Mouse (Mus musculus) embryonic stem cell, embryonic (primary cell): ENCODE results near the gene Prss57.

Experiments
- CTCF ChIA-PET, 4 experiments: fragments of 300-600 bp in 2 of 4; fragments of 350-600 bp in 2 of 4; sonication (Branson Sonifier 250); formaldehyde crosslinking; loops; one replicate each; lab custom pipeline; 2022; ENCODE audit warnings: inconsistent platforms in 2 of 4; lab: Charles Lee
- POLR2A ChIA-PET, 4 experiments: fragments of 300-600 bp in 2 of 4; fragments of 350-600 bp in 2 of 4; sonication (Branson Sonifier 250); formaldehyde crosslinking; loops; one replicate each; lab custom pipeline; 2022; ENCODE audit warnings: antibody characterized with exemption in 4 of 4, inconsistent platforms in 1 of 4; lab: Charles Lee

The Prss57 gene

DNA sequence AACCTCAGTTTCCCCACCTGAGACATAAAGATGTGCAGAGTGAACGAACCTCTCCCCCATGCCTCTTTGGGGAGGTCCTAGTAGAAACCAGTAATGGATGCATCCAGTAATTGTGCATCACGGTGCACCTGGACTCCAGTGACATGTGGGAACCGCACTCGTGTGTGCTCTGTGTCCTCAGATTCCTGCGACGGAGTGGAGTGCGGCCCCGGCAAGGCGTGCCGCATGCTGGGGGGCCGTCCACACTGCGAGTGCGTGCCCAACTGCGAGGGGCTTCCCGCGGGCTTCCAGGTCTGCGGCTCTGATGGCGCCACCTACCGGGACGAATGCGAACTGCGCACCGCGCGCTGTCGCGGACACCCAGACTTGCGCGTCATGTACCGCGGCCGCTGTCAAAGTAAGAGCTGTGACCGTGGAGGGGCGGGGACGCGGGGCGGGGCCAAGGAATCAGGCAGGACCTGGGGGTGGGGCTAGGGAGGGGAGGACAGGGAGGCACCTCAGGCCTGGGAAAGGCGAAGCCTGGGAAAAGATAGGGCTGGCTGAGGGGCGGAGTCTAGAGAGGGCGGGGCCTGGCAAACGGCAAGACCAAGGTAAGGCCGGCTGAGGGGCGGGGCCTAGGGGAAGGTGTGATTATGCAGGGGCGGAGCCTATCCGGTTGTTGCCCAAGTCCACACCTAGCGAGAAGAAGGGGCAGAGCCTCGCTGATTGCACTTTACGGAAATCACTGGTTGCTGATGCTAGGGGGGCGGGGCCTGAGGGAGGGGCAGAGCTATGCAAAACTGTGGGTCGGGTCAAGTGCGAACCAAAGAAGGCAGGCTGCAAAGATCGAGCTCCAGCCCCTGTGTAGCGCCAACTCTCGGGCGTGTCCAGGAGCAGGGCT lies 10.7 kb downstream of the Prss57 start:
- CTCF ChIA-PET: interaction anchor here (0.5 to 3.3 kb wide), 129 partner anchors 8 to 1590 kb away, joined by 3 to 75 read pairs (median 4); partner anchors contain the start of genes Palm (in 4 of the 4), Bsg (in 3 of the 4), Rnf126 (in 3 of the 4) and Med16 (in 2 of the 4)
- POLR2A ChIA-PET: interaction anchor here in 3 of 4 experiments (0.5 to 2.3 kb wide), 108 partner anchors 9 to 1725 kb away, joined by 3 to 26 read pairs (median 4); partner anchors contain the start of genes Ptbp1 (in 3 of the 3), Rnf126 (in 3 of the 3), Bsg (in 2 of the 3) and Med16 (in 2 of the 3)

DNA sequence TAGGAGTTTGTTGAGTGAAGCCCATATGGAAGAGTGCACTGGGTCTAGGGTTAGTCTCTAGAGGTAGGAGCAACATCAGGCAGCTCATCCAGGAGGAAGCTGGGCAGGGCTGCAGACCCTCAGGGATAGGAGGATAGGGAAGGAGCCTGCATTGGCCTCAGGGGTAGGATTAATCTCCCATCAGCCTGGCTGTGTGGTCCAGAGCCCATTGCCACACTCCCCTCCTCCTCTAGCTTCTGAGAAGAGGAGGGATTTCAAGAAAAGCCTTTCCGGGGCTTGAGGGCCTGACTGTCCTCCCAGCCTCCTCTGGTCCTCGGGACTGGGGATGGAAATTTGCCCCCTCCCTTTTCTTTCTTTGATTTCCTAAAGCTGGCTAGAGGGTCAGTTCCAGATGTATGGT lies 11.6 kb downstream of the Prss57 start:
- ChIA-PET CTCF (interaction anchor here (1.0 to 2.4 kb wide), 10 partner anchors 9 to 106 kb away, joined by 3 to 58 read pairs (median 6); partner anchors contain the start of genes Misp (in 1 of the 4) and Rnf126 (in 1 of the 4)), POLR2A (interaction anchor here in 3 of 4 experiments (0.5 to 2.3 kb wide), 9 partner anchors 8 to 513 kb away, joined by 3 to 14 read pairs (median 8); partner anchors contain the start of genes Bsg (in 1 of the 3) and Rps15 (in 1 of the 3))

DNA sequence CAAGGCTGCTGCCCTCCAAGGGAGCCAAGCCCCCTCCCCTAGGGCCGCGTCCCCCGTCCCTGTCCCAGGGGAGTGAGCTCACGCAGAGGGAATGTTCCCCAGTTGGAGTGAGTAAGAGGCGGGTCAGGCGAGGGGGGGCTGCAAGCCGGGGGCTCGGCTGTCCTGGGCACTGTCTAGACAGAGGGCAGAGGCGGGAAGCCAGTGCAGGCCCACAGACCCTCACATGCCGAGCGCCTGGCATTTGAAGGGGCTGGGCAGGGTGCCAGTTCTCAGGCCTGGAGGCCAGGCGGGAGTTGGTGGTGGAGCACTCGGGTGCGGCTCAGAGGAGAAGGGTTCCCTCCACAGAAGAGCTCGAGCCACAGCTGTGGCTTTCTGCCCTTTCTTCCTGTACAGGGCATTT lies 12.8 kb downstream of the Prss57 start:
- CTCF ChIA-PET: interaction anchor here (0.5 to 1.8 kb wide), 17 partner anchors 8 to 1852 kb away, joined by 3 to 10 read pairs (median 4); partner anchors contain the start of genes Madcam1 (in 1 of the 4), Med16 (in 1 of the 4) and Wdr18 (in 1 of the 4)
- POLR2A ChIA-PET: interaction anchor here in 3 of 4 experiments (0.5 to 1.6 kb wide), 7 partner anchors 9 to 74 kb away, joined by 3 to 6 read pairs (median 4); partner anchors contain the start of gene Bsg (in 1 of the 3)

DNA sequence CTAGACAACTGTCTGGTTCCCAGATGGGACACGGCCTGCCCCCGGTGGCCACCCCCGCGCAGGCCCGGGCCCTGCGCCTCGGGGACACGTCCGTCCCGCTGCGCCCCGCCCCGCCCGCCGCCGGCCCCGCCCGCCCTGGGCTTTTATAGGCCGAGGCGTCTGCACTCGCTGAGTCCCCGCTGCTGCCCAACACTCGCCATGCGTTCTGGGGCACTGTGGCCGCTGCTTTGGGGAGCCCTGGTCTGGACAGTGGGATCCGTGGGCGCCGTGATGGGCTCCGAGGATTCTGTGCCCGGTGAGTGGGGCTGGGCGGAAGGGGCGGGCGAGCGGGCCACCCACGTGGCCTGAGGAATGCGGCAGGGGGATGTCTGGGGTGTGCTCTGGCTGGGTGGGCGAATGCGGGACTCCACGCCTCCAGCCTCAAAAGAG lies 13.6 kb downstream of the Prss57 start, which contains the start of gene Fstl3:
TSS of gene Fstl3 (plus strand) at position 170 of the 429 bp plus-strand sequence.
- ChIA-PET CTCF (interaction anchor here in 2 of 4 experiments (0.6 to 1.8 kb wide), 13 partner anchors 8 to 401 kb away, joined by 3 to 10 read pairs (median 4); partner anchors contain the start of genes Med16 (in 1 of the 2), Misp (in 1 of the 2) and Wdr18 (in 1 of the 2)), POLR2A (interaction anchor here in 3 of 4 experiments (0.5 to 1.8 kb wide), 7 partner anchors 8 to 390 kb away, joined by 3 to 6 read pairs (median 4); partner anchors contain the start of gene Bsg (in 1 of the 3))

DNA sequence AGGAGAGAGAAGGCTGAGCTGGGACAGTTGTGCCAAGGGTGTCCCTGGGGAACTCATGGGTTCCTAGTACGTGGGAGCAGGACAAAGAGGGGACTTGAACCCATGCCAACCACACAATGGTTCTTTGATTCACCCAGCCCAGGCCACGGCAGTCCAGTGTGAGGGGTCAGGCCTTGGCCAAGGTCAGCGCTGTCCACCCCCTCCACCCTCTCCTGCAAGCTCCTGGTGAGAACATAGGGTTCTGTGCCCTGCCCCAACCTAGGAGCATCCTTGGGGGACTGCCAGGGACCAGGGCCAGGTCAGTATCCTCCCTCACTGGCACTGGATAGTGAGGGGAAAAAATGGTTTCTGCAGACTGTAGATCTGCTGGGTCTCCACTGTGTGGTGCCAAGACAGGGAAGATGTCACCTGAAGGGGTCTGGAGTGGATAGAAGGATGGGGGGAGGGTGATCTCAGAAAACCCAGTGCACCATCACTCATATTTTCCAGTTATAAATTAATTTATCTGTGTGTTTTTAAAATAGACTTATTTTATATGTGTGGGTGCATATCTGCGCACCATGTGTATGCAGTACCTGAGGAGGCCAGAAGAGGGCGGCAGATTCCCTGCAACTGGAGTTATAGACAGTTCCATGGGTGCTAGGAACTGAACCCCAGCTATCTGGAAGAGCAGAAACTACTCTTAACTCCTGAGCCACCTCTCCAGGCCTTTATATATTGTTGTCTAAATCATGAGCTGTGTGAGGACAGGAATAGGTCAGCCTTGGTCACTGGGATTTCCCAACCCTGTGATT lies 16.1 kb downstream of the Prss57 start:
- CTCF ChIA-PET: interaction anchor here (0.6 to 2.3 kb wide), 7 partner anchors 14 to 115 kb away, joined by 3 to 10 read pairs (median 4); no protein-coding TSS in a partner anchor
- POLR2A ChIA-PET: interaction anchor here in 2 of 4 experiments (0.5 to 1.1 kb wide), 3 partner anchors 27 to 152 kb away, joined by 3 to 9 read pairs (median 4); partner anchors contain the start of gene Bsg (in 1 of the 2)

DNA sequence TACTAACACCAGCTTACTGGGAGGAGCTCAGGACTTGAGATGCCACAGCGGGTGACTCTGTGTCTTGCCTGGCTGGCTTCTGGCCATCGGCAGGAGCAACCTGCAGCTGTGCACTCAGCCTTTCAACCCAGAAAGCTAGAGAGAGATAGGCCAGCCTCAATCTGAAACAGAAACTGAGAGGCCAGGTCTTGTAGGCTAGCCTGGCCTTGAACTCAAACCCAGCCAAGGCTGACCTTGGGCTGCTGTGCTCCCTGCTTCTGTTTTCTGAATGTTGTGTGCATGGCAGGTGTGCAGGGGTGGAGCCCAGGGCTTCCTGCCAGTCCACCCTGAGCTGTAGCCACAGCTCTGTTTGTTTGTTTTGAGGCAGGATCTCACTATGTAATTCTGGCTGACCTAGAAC lies 17.6 kb downstream of the Prss57 start:
- CTCF ChIA-PET: interaction anchor here in 2 of 4 experiments (0.7 to 2.0 kb wide), 15 partner anchors 9 to 187 kb away, joined by 3 to 7 read pairs (median 3); partner anchors contain the start of gene Palm (in 2 of the 2)
- POLR2A ChIA-PET: interaction anchor here in 3 of 4 experiments (0.6 to 1.4 kb wide), 5 partner anchors 11 to 1146 kb away, joined by 3 to 7 read pairs (median 3); partner anchors contain the start of genes Bsg (in 1 of the 3) and Med16 (in 1 of the 3)

DNA sequence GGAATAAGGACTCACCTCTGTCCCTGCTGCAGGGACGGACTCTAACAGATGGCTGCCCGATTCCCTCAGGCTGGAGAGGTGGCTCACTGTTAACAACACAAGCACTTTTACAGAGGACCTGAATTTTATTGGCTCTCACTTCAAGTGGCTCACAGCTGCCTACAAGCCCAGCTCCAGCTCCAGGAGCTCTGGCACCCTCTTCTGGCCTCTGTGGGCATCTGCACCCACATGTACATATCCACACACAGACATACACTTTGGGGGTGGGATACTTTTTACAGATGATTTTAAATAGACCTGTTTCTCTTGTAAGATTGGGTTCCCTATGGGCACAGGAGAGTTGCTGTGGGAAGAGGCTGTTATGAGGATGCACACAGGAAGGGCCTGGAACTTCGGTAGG lies 18.4 kb downstream of the Prss57 start:
- ChIA-PET CTCF (interaction anchor here in 3 of 4 experiments (0.6 to 2.0 kb wide), 17 partner anchors 8 to 1633 kb away, joined by 3 to 9 read pairs (median 3); partner anchors contain the start of gene Palm (in 1 of the 3)), POLR2A (interaction anchor here in 2 of 4 experiments (0.6 to 1.4 kb wide), 3 partner anchors 12 to 396 kb away, joined by 3 to 4 read pairs (median 3); partner anchors contain the start of gene Med16 (in 1 of the 2))

DNA sequence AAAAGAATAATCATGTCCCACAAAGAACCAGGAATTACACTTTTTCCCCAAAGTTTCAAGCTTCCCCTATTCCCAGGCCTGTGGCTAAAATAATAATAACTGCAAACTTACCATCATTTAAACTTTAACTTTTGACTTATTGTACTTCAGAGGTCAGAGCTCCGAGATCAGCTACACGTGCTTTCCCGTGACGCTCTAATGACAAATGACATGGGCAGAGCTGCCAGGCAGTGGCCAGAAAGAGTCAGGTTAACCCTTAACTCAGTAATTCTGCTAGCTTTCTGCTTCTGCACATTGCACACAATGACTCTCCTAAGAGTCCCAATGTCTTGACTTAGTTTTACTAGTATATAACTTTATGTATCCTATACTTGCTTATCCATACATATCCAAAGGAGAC lies 21.4 kb downstream of the Prss57 start:
- ChIA-PET POLR2A (interaction anchor here in 3 of 4 experiments (0.6 to 2.0 kb wide), 12 partner anchors 9 to 1281 kb away, joined by 3 to 11 read pairs (median 4); partner anchors contain the start of genes Ptbp1 (in 2 of the 3), Cdc34 (in 1 of the 3) and Polrmt (in 1 of the 3)), CTCF (interaction anchor here (0.6 to 4.5 kb wide), 22 partner anchors 8 to 329 kb away, joined by 3 to 58 read pairs (median 6); partner anchors contain the start of genes Palm (in 2 of the 4), Bsg (in 1 of the 4) and Fstl3 (in 1 of the 4))

DNA sequence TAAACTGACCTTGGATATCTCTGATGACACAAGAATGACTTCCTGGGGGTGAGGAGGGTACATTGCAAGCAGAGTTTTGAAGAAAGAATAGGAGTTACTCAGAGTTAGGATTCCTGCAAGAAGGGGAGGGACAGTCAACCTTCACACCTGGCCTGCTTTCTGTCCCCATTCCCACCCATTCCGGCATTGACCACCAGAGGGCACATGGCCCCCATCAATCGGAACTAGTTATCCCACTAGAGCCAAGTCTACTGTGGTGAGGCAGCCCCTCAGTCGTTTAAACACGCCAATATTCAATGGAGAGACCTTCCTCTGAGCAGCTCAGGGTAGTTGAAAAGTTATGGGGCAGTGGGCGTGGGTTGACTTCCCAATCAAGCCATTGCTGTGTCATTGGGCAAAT lies 22.4 kb downstream of the Prss57 start:
- ChIA-PET CTCF (interaction anchor here (0.5 to 4.5 kb wide), 30 partner anchors 9 to 1733 kb away, joined by 3 to 58 read pairs (median 4); partner anchors contain the start of genes Palm (in 2 of the 4), Bsg (in 1 of the 4), Fstl3 (in 1 of the 4) and Gm26602 (in 1 of the 4)), POLR2A (interaction anchor here (0.6 to 2.0 kb wide), 18 partner anchors 10 to 86 kb away, joined by 3 to 18 read pairs (median 4); partner anchors contain the start of genes Ptbp1 (in 2 of the 4), Cdc34 (in 1 of the 4), Fgf22 (in 1 of the 4) and Polrmt (in 1 of the 4))

DNA sequence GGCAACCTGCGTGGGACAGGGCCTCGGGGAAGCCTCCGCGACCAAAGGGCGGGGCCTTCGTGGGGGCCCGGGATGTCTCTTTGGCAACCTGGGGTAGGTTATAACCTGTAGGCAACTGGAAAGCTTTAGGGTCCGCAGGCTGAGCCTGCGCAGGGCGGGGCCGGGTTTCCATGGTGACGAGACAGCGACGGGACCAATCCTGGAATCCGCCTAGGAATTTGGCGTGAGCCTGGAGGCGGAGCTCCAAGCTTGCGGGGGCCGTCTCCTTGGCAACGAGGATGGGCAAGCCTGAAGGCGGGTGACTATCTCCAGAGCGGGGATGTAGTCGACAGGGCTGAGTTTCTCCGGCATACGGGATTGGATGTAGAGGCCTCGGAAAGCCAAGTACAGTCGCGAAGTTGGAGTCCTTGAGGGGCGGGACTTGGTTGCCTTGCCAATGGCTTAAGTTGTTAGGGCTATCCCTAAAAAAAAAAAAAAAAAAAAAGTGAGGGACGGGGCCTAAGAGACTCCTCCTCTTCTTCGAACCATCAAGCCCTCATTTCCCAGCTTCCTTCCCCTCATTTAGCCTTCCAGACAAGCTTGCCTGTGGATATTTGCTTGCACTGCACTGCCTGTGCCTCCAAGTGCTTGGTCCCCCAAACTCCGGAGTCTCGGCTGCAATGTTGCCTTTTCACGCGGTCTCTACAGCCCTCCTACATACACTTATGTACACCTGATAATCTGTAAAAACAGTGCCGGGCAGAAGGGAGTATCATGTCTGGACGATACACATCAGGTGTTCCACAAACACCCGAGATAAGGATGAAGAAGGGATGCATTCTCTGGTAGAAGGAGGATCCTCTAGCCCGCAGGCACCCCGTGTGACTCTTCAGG lies 23.2 kb downstream of the Prss57 start:
- POLR2A ChIA-PET: interaction anchor here in 3 of 4 experiments (0.5 to 2.6 kb wide), 38 partner anchors 9 to 504 kb away, joined by 3 to 18 read pairs (median 4); partner anchors contain the start of genes Ptbp1 (in 3 of the 3), Med16 (in 2 of the 3), Bsg (in 1 of the 3) and Fgf22 (in 1 of the 3)
- CTCF ChIA-PET: interaction anchor here (0.5 to 4.5 kb wide), 48 partner anchors 9 to 909 kb away, joined by 3 to 58 read pairs (median 3); partner anchors contain the start of genes Palm (in 2 of the 4), Abhd17a (in 1 of the 4), Arid3a (in 1 of the 4) and C2cd4c (in 1 of the 4)

DNA sequence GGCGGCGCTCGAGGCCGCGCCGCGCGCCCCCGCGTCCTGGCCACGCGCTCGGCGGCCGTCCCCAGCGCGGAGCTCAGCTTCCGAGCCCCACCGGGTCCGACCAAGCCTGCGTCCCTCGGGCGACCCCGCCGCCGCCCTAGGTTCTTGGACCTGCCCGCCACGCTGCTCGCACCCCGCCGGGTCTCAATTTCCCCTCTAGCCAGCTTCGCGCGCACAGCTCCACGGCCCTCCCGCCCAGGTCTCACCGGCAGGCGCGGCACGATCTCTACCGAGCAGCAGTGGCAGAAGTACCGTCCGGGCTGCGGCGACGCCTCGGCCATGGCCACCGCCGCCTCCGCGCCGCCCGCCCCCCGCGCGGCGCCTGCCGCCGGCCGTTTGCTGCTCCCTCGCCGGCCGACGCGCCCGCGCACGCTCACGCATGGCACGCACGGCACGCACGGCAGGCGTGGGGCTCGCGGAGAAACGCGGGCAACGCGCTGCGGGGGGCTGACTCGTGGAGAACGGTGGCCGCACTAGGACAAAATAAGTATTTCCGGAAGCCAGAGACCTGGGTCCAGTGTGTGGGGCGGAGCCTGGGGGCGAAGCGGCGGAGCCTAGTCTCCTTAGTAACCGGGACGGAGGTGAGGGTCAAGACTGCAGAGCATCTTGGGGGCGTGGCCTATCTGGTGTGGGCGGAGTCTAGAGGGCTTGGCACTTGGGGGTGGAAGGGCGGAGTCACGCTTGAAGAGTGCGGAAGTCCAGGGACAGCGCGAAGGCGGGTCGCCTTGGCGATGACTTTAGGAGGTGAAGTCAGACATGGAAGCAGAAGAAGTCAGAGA lies 24.0 kb downstream of the Prss57 start, which contains the start of gene Rnf126:
TSS of gene Rnf126 (minus strand) at position 445 of the 818 bp plus-strand sequence.
- POLR2A ChIA-PET: interaction anchor here (0.6 to 2.6 kb wide), 48 partner anchors 10 to 1708 kb away, joined by 3 to 18 read pairs (median 5); partner anchors contain the start of genes Polrmt (in 3 of the 4), Fgf22 (in 2 of the 4), Med16 (in 2 of the 4) and Ptbp1 (in 2 of the 4)
- CTCF ChIA-PET: interaction anchor here (0.5 to 4.5 kb wide), 49 partner anchors 10 to 1115 kb away, joined by 3 to 58 read pairs (median 3); partner anchors contain the start of genes Palm (in 2 of the 4), Abhd17a (in 1 of the 4), Arid3a (in 1 of the 4) and C2cd4c (in 1 of the 4)

DNA sequence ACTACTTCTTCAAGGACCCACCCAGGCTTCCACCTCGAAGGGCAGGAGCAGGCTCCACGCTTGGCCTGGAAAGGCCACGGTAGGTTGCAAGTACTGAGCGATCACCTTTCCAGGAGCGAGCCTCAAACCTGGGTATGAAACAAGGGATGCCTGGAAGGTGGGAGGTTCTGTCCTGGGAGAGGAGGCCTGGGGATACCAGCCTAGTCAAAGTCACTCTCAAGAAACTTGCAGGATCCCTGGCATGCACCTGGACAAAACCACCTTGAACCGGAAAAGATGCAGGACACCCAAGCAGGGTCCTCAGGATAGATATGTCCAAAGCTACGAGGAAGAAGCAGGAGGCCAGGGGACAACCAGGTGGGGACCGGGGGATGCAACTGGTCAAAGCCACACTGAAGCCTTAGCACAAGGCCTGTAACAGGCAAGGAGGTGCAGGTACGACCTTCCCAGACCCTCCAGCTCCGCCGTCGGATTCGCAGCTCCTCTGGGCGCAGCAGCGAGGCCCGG lies 24.7 kb downstream of the Prss57 start:
- POLR2A ChIA-PET: interaction anchor here (0.6 to 2.6 kb wide), 28 partner anchors 10 to 328 kb away, joined by 3 to 17 read pairs (median 4); partner anchors contain the start of genes Polrmt (in 3 of the 4), Fgf22 (in 2 of the 4), Ptbp1 (in 2 of the 4) and Bsg (in 1 of the 4)
- CTCF ChIA-PET: interaction anchor here (0.5 to 4.5 kb wide), 13 partner anchors 11 to 1115 kb away, joined by 3 to 58 read pairs (median 4); partner anchors contain the start of genes Fgf22 (in 1 of the 4), Gm26602 (in 1 of the 4), Med16 (in 1 of the 4) and Polrmt (in 1 of the 4)

DNA sequence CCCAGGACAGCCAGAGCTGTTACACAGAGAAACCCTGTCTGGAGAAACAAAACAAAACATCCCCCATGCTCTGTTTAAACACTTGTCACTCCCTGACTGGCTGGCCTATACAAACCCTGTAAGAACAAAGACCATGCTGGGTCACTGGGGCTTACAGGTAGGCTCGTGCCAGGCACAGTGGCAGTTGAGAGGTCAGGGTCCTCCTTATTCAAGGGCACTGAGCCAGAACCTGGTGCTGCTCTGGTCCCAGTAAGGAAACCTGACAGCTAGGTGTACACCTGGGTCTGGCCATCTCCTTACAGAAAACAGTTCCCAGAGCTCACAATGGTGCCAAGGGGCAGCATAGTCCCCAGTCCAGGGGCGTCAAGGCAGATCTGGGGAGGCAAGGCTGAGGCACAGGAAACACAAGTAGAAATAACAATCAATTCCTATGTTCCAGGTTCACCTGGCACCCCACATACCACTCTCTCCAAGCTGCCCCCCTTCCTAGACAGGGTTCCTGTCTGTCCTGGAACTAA lies 25.5 kb downstream of the Prss57 start:
- POLR2A ChIA-PET: interaction anchor here in 3 of 4 experiments (0.5 to 2.6 kb wide), 19 partner anchors 10 to 288 kb away, joined by 3 to 17 read pairs (median 4); partner anchors contain the start of genes Fgf22 (in 2 of the 3), Polrmt (in 2 of the 3) and Ptbp1 (in 2 of the 3)
- CTCF ChIA-PET: interaction anchor here in 3 of 4 experiments (0.7 to 4.5 kb wide), 6 partner anchors 10 to 47 kb away, joined by 3 to 58 read pairs (median 4); partner anchors contain the start of gene Fgf22 (in 2 of the 3)
